Mouse (Mus musculus) spleen, adult 2 months (tissue): ENCODE measurements around the gene Pde11a.

Experiments used
- CTCF ChIP-seq: fragments of 200-500 bp; IDR thresholded peaks from 2 replicates; pipeline ENCODE4 v1.5.1; 2011; ENCODE audit warnings: mild to moderate bottlenecking, inconsistent platforms; ENCODE audit not compliant: insufficient read depth, insufficient read length, insufficient replicate concordance; ENCODE audit errors: extremely low read depth
- POLR2A ChIP-seq: fragments of 200-500 bp; IDR thresholded peaks from 2 replicates; pipeline ENCODE4 v1.6.1; 2011; ENCODE audit warnings: low read depth, low read length, inconsistent platforms

GRCm38 (mm10) chr2:75982626-75983025 is 355.9 kb downstream of the Pde11a start:
- TF ChIP-seq POLR2A (no peak), CTCF (no peak)
